8 mouse cellular contexts compared by ENCODE assay signal in genomic region chr11:116198639-116199531, GRCm38 (mm10). TPM values are rescaled to one million over a fixed set of nuclear protein-coding genes. Genes with fewer than 3 reads are reported as not detected.
DNase-seq lines count a peak whose midpoint lies in the region; ATAC-seq and TF ChIP-seq lines count a peak whose summit lies in the region.

Ten1 (plus strand) TSS chr11:116198855.
Acox1 (minus strand) TSS chr11:116199045.

- H3K9ac ChIP-seq in heart, embryonic 15.5 days: peak within 1 kb of the TSS; percentile 84
- peak within 1 kb of the TSS; percentile 87 for H3K9ac ChIP-seq in liver, embryonic 14.5 days (replicated peaks)
- H3K9ac ChIP-seq in neural tube, embryonic 11.5 days (ENCODE audit: low read length): peak within 1 kb of the TSS; percentile 75
- peak within 1 kb of the TSS; percentile 86 for H3K9ac ChIP-seq in stomach, postnatal 0 days (ENCODE audit: low read length)

- H3K4me1 ChIP-seq in forebrain, embryonic 10.5 days: peaks cover 15% of the 10 kb centered on the region
- H3K4me1 ChIP-seq in heart, embryonic 15.5 days (replicated peaks): peaks cover 26% of the 10 kb centered on the region
- H3K4me1 ChIP-seq in liver, embryonic 14.5 days (replicated peaks; ENCODE audit: control insufficient read depth in 2 of 2, insufficient read depth in 2 of 2, low read length in 1 of 2): peaks cover 17 to 24% of the 10 kb centered on the region in 2 experiments
- no peaks in the 10 kb centered on the region for H3K4me1 ChIP-seq in neural tube, embryonic 11.5 days (ENCODE audit: control insufficient read depth, insufficient read depth, low read length)
- H3K4me1 ChIP-seq in stomach, postnatal 0 days (replicated peaks; ENCODE audit: control insufficient read depth, insufficient read depth): no peaks in the 10 kb centered on the region

- no peaks in the 10 kb centered on the region for H3K27me3 ChIP-seq in forebrain, embryonic 10.5 days (ENCODE audit: poor library complexity, severe bottlenecking)
- H3K27me3 ChIP-seq in heart, embryonic 15.5 days: no peaks in the 10 kb centered on the region
- H3K27me3 ChIP-seq in liver, embryonic 14.5 days (ENCODE audit: control insufficient read depth, insufficient read depth, low read length): no peaks in the 10 kb centered on the region
- no peaks in the 10 kb centered on the region for H3K27me3 ChIP-seq in neural tube, embryonic 11.5 days (ENCODE audit: control insufficient read depth, insufficient read depth, low read length)
- no peaks in the 10 kb centered on the region for H3K27me3 ChIP-seq in stomach, postnatal 0 days (ENCODE audit: control insufficient read depth, insufficient read depth, low read length)

- peak; percentile 76 to 89 for DNase-seq in CD8-positive naive resting alpha-beta T cell, adult 2 months (ENCODE audit: low read depth in 2 of 2, low spot score in 2 of 2)
- peak; percentile 88 for DNase-seq in c-Kit-positive CD71-negative TER-119-negative erythroid progenitor cells, embryonic 14.5 days (ENCODE audit: low read depth)
- peak; percentile 98 for DNase-seq in forebrain, embryonic 10.5 days (ENCODE audit: extremely low spot score, low spot score)
- peak; percentile 96 to 99 for DNase-seq in kidney, postnatal 25 days
- peak; percentile 81 to 88 (median 84) for DNase-seq in liver, embryonic 14.5 days (ENCODE audit: low read depth in 3 of 3, low spot score in 3 of 3)
- peak; percentile 98 for DNase-seq in neural tube, embryonic 11.5 days (ENCODE audit: low spot score)
- peak; percentile 98 for DNase-seq in stomach, postnatal 0 days (ENCODE audit: low spot score)

- TF ChIP-seq CTCF in liver, embryonic 14.5 days (IDR thresholded peaks at IDR 0.05; ENCODE audit: low read depth): 0 out of 2 replicates have a peak, but pooled peaks have one; percentile 2
- no peak for TF ChIP-seq CTCF in stomach, postnatal 0 days (IDR thresholded peaks at IDR 0.05; ENCODE audit: low read depth)

- peaks cover 10% of the 10 kb centered on the region for H3K36me3 ChIP-seq in forebrain, embryonic 10.5 days (replicated peaks)
- H3K36me3 ChIP-seq in heart, embryonic 15.5 days: peaks cover 8% of the 10 kb centered on the region; the same call in 1 of the 2 replicates
- H3K36me3 ChIP-seq in liver, embryonic 14.5 days (replicated peaks; ENCODE audit: control insufficient read depth, insufficient read depth, low read depth): no peaks in the 10 kb centered on the region; the same call in 1 of the 2 replicates
- no peaks in the 10 kb centered on the region for H3K36me3 ChIP-seq in neural tube, embryonic 11.5 days (ENCODE audit: control insufficient read depth, insufficient read depth, low read length)
- H3K36me3 ChIP-seq in stomach, postnatal 0 days (ENCODE audit: control insufficient read depth, insufficient read depth, low read length): peaks cover 2% of the 10 kb centered on the region; the same call in 1 of the 2 replicates

- peak within 1 kb of the TSS; percentile 76 for H3K4me3 ChIP-seq in forebrain, embryonic 10.5 days
- peak within 1 kb of the TSS; percentile 79 for H3K4me3 ChIP-seq in heart, embryonic 15.5 days
- H3K4me3 ChIP-seq in liver, embryonic 14.5 days (ENCODE audit: insufficient read depth in 1 of 2, low read depth in 2 of 2, low read length in 2 of 2): peak within 1 kb of the TSS; percentile 68 to 95
- H3K4me3 ChIP-seq in neural tube, embryonic 11.5 days (ENCODE audit: low read depth, low read length): peak within 1 kb of the TSS; percentile 63
- peak within 1 kb of the TSS; percentile 74 for H3K4me3 ChIP-seq in stomach, postnatal 0 days (ENCODE audit: low read depth, low read length)

- peak within 1 kb of the TSS; percentile 97 for H3K27ac ChIP-seq in forebrain, embryonic 10.5 days
- peak within 1 kb of the TSS; percentile 92 for H3K27ac ChIP-seq in heart, embryonic 15.5 days
- peak within 1 kb of the TSS; percentile 70 for H3K27ac ChIP-seq in liver, embryonic 14.5 days
- H3K27ac ChIP-seq in neural tube, embryonic 11.5 days (ENCODE audit: low read depth, low read length): peak within 1 kb of the TSS; percentile 89
- H3K27ac ChIP-seq in stomach, postnatal 0 days (replicated peaks): peak within 1 kb of the TSS; percentile 94

- peak; percentile 97 for ATAC-seq in heart, embryonic 15.5 days (replicated peaks; ENCODE audit: insufficient number of reproducible peaks, insufficient read depth, low FRiP score, low read depth)
- ATAC-seq in liver, embryonic 14.5 days (ENCODE audit: insufficient read depth): peak; percentile 95
- ATAC-seq in neural tube, embryonic 11.5 days (ENCODE audit: insufficient read depth, low FRiP score, low TSS enrichment): peak; percentile 99
- ATAC-seq in stomach, postnatal 0 days (ENCODE audit: low FRiP score, low TSS enrichment): peak; percentile 94

- no peaks in the 10 kb centered on the region for H3K9me3 ChIP-seq in forebrain, embryonic 10.5 days
- H3K9me3 ChIP-seq in heart, embryonic 15.5 days (replicated peaks): no peaks in the 10 kb centered on the region
- H3K9me3 ChIP-seq in liver, embryonic 14.5 days (ENCODE audit: control insufficient read depth, low read length): no peaks in the 10 kb centered on the region
- no peaks in the 10 kb centered on the region for H3K9me3 ChIP-seq in neural tube, embryonic 11.5 days (ENCODE audit: control insufficient read depth, low read length)
- H3K9me3 ChIP-seq in stomach, postnatal 0 days (ENCODE audit: control insufficient read depth, low read length): no peaks in the 10 kb centered on the region

- peak; percentile 5; the same call in 1 of the 2 replicates for TF ChIP-seq EP300 in liver, embryonic 14.5 days (IDR thresholded peaks at IDR 0.05; ENCODE audit: low read depth)
- TF ChIP-seq EP300 in stomach, postnatal 0 days (optimal IDR thresholded peaks at IDR 0.05): peak; percentile 92

- peak within 1 kb of the TSS; percentile 74 for H3K4me2 ChIP-seq in heart, embryonic 15.5 days
- peak within 1 kb of the TSS; percentile 90 for H3K4me2 ChIP-seq in liver, embryonic 14.5 days (ENCODE audit: low read depth)
- peak within 1 kb of the TSS; percentile 69 for H3K4me2 ChIP-seq in neural tube, embryonic 11.5 days (ENCODE audit: low read depth)
- peak within 1 kb of the TSS; percentile 80 for H3K4me2 ChIP-seq in stomach, postnatal 0 days (replicated peaks; ENCODE audit: low read depth)

- under 1% methylated on average over 62 of the region's 62 CpGs for WGBS in forebrain, embryonic 10.5 days
- WGBS in heart, embryonic 15.5 days: under 1% methylated on average over 62 of the region's 62 CpGs
- under 1% methylated on average over 62 of the region's 62 CpGs for WGBS in liver, embryonic 14.5 days (ENCODE audit: insufficient replicate concordance)
- WGBS in neural tube, embryonic 11.5 days: under 1% methylated on average over 62 of the region's 62 CpGs
- WGBS in stomach, postnatal 0 days: under 1% methylated on average over 62 of the region's 62 CpGs

RNA-seq across cellular contexts. Expression of gene Ten1, which starts in this region (rescaled TPM):
- 51.7 and 57.1 TPM in 2 replicates for polyA plus RNA-seq in forebrain, embryonic 10.5 days (2016; fragmentation: Nextera tagmentation; extraction: Ambion mirVana)
- 73.2 and 75.7 TPM in 2 replicates for polyA plus RNA-seq in heart, embryonic 15.5 days (2015; fragmentation: Nextera tagmentation; extraction: Ambion mirVana)
- 17.7 and 19.6 TPM in 2 replicates for polyA plus RNA-seq in liver, embryonic 14.5 days (2012; rRNA removed)
- 27.3 and 29.3 TPM in 2 replicates for polyA plus RNA-seq in liver, embryonic 14.5 days (2014; fragmentation: Nextera tagmentation; extraction: Ambion mirVana)
- 54.9 and 63.6 TPM in 2 replicates for polyA plus RNA-seq in neural tube, embryonic 11.5 days (2014; fragmentation: Nextera tagmentation; extraction: Ambion mirVana)
- polyA plus RNA-seq in stomach, postnatal 0 days (2015; fragmentation: Nextera tagmentation; extraction: Ambion mirVana): 51.9 and 52.6 TPM in 2 replicates

RNA-seq across cellular contexts. Expression of gene Acox1, which starts in this region (rescaled TPM):
- 19.8 and 19.9 TPM in 2 replicates for polyA plus RNA-seq in forebrain, embryonic 10.5 days (2016; fragmentation: Nextera tagmentation; extraction: Ambion mirVana)
- 31.4 and 35.4 TPM in 2 replicates for polyA plus RNA-seq in heart, embryonic 15.5 days (2015; fragmentation: Nextera tagmentation; extraction: Ambion mirVana)
- 12.3 and 14.8 TPM in 2 replicates for polyA plus RNA-seq in liver, embryonic 14.5 days (2012; rRNA removed)
- 16.6 and 18.6 TPM in 2 replicates for polyA plus RNA-seq in liver, embryonic 14.5 days (2014; fragmentation: Nextera tagmentation; extraction: Ambion mirVana)
- 33.2 and 34.4 TPM in 2 replicates for polyA plus RNA-seq in neural tube, embryonic 11.5 days (2014; fragmentation: Nextera tagmentation; extraction: Ambion mirVana)
- polyA plus RNA-seq in stomach, postnatal 0 days (2015; fragmentation: Nextera tagmentation; extraction: Ambion mirVana): 207 and 211 TPM in 2 replicates

Comparison
In these comparisons a context has a peak if more than half of its experiments do, and no peak if none do; other contexts are left out.
1. Peak in every context shown above with its lines: DNase-seq, ATAC-seq, H3K4me3 ChIP-seq and H3K27ac ChIP-seq.